Mouse (Mus musculus): Measurements from ENCODE around the gene B230104I21Rik.

B230104I21Rik gene

DNA sequence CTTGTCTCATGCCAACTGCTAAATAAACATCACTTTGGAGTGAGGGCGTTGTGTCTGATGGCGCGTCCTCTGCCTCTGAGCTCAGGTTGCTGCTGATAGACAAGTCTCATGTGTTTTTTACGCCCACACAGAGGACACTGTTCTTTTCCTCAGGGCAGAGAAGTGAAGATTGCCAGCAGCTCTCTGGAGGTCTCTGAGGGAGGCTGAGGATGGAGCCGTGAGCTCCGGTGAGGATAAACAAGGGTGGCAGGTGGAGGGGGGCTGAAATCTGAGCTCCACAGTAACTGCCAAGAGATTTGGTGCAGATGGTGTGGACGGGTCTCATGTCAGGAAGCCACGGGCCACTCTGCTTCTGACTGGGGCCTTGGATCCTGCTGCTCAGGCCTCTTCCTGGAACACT lies 50.9 kb downstream of the B230104I21Rik start:
- in situ Hi-C loops (cut with MboI; ENCODE audit: low pct_unique_long_range_greater_than_20kb in 1 of 2, low sequenced_read_pairs in 2 of 2, unreplicated experiment in 1 of 2) = no loop called here

DNA sequence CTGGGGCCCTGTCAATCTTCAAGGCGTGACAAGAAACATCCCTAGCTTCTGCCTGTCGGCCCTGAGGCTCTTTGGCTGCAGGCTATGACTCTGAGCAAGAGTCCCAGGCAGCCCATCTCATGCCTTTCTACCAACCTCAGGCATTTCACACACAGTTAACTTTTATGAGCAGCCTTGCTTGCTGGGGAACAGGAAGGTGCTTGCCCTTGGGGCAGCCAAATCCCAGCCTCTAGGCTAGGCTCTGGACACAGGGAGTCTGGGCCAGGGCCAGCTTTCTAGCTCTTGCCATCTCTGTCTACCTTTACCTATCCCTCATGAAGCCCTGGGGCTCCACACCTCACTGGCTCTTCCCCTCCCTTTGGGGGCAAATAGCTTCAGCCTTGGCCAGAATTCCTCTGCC lies 53.7 kb downstream of the B230104I21Rik start:
- in situ Hi-C loops (cut with MboI; ENCODE audit: low pct_unique_long_range_greater_than_20kb in 1 of 2, low sequenced_read_pairs in 2 of 2, unreplicated experiment in 1 of 2) = no loop called here

DNA sequence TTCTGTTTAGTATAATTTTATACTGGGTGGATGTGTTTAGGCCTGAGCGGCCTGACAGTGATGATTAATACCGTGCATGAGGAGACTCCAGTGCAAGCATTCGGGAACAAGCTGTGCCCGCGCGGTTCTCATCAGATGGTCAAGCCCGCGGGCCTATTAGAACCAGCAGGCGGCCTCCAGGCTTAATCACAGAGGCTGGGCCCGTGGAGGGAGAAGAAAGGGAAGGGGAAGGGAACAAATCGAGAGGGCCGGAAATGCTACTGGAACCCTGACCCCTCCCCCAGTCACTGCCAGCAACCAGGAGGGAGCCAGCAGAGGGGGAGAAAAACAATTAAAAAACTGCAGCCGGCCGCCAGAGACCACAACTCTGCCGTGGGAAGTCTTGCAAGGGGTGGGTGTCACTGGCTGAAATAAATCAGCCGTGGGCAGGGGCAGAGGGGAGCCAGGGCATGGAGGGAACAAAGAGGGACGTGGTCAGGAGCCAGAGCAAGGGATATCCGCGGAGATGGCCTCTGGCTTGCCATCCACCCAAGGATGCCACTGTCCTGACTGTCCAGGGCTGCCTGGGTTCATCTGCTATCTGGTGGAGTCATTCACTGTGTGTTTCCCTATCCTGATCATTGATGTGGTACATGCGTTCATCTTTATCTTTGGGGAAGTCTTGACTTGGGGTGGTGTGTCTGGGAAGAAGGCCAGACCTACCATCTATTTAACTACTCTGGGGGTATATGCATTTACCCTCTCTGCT lies 54.6 kb downstream of the B230104I21Rik start:
- in situ Hi-C loops (cut with MboI; ENCODE audit: low pct_unique_long_range_greater_than_20kb in 1 of 2, low sequenced_read_pairs in 2 of 2, unreplicated experiment in 1 of 2) = no loop called here

DNA sequence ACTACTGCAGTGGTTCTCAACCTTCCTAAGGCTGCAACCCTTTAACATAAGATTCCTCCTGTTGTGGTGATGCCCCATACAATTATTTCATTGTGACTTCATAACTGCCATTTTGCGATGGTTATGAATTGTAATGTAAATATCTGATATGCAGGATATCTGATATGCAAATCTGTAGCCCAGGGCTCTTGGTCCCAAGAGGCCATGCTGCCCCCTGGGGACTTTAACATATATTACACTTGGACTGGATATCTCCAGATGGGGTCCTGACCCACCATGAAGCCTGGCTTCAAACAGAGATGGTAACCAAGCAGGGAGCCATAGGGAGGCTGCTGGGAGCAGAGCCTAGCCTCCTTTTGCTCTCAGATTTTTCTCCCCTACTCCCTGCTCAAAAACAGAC lies 56.7 kb downstream of the B230104I21Rik start:
- in situ Hi-C loops (cut with MboI; ENCODE audit: low pct_unique_long_range_greater_than_20kb in 1 of 2, low sequenced_read_pairs in 2 of 2, unreplicated experiment in 1 of 2) = no loop called here

DNA sequence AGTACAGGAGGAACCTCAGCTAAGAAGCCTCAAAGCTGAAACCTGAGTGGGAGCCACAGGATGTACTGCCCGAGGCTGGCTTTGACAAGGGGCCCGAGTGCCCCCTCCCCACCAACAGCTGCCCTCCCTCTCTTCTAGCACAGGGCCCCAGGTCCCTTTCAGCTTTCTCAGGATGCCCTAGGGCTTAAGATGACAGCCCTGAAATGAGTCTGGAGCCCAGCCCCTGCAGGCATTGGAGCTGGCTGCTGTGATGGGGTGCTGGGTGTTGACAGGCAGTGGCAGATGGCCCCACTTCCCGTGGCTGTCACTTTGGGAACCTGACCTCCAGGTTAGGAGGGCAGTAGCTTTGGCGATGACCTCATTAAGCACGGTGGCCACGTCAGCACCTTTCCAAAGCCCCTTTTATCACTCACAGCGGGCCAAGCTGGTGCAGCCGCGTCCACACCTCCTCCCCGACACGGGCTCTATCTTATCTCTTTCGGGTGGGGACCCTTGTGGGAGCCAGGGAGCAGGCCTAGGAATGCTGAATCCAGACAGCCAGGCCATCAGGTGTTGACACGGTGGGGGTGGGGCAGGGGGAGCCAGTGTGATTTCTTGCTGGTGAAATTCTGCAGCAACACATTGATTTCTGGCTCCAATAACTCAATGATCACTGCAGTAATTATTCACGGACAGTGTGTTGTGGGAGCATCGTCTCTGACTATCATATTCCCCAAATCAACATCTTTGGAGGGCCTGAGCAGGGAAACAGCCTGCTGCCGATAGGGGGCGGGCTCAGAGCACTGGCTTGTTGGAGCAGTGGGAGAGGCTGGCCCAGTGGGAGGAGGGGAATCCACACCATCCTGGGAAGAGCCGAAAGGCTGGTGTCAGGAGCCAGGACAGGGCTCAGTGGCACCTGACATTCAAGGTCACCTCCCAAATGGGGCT lies 57.5 kb downstream of the B230104I21Rik start:
- in situ Hi-C loops (cut with MboI; ENCODE audit: low pct_unique_long_range_greater_than_20kb in 1 of 2, low sequenced_read_pairs in 2 of 2, unreplicated experiment in 1 of 2) = no loop called here

DNA sequence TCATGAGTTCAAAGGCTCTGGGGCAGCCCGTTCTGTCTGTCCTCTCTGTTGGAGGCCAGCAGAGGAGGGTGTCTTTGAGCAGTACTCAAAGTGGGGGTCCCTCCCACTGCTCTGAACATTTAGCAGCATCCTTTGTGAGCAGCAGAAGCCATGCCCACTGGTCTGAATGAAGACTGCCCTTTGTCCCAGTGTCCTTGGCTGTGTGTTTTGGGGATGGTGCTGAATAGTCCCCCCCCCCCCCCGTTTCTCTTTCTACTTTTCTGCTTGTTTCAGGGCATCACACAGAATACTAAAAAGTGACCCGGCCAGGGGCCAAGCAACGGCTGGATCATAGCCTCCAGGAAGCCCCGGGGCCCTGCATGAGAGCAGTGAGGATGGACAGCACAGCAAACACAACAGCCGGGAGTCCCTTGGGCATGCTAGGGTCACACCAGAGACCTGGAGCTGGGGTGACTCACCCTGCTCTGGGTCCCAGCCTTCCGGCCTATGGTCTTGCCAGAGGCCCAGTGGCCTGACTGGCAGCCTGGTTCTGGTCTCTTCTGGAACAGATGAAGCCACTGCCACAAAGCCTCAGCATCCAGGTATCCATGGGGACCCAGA lies 58.3 kb downstream of the B230104I21Rik start:
- in situ Hi-C loops (cut with MboI; ENCODE audit: low pct_unique_long_range_greater_than_20kb in 1 of 2, low sequenced_read_pairs in 2 of 2, unreplicated experiment in 1 of 2) = no loop called here

DNA sequence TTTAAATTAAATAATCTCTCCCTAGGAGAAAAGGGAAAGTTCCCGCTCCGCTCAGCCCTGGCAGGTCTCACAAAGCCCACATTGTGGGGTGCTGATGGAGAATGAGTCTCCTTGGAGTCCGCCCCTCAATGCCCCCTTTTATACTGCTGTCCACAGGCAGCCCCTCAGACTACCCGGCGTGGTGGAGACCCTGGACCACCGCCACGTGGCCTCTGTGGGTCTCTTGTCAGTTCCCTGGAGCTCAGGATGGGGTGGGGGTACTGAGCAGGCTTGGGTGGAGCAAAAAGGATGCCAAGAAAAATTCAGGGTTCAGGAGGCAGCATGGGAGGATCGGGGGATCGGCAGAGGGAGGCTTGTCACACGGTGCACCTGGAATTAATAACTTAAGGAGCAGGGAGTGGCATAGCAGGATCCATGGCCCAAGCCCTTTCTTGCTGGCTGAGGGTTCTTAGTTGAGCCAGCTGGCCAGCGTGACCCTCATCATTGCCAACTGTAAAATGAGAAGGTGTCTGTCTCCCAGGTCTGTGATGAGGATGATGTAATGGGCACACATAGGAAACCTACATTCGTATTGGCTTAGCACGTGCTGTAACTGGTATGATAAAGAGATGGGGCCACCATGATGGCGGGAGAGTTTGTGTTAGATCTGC lies 60.9 kb downstream of the B230104I21Rik start:
- in situ Hi-C loops (cut with MboI; ENCODE audit: low pct_unique_long_range_greater_than_20kb in 1 of 2, low sequenced_read_pairs in 2 of 2, unreplicated experiment in 1 of 2) = no loop called here

All from mouse embryonic stem cell (cell line).